17 mouse cellular contexts compared by ENCODE assay signal in the genomic region with DNA sequence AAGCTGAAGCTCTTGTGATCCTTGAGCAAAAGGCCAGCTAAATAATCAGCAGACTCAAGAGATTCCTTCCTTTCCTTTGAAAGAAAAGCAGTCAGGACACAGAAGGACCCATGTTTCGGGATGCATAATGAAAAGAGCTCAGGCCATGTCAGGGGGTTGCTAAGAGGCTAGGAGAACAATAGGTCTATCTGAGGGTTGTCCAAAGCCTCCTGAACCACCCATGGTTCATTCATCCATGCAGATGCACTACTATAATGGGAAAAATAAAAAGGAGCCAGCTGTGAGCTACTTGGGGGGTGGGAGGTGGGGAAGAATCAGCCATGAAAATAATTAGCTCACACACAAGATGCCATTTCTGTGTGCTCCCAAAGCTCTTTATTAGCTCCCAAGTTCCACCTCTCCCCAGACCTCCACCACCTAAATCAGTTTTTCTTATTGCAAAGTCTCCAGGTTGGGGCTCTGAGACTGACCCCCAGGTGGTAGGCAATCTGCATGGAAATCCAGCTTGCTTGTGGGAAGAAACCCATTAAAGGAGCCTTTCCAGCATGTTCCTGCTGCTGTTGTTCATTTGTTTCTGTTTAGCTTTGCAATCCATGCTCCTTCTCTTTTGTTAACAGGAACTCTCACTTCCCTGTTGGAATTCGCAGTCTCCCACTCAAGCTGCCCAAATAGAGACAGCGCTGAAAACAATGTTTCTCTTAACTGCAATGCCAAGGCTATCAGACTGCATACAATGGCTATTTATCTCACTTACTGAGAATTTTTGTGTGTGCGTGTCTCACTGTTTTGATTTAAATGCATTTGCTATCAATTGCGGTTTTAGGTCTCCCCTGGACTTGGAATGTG. TPM values are rescaled to one million over a fixed set of nuclear protein-coding genes. Genes with fewer than 3 reads are reported as not detected.
DNase-seq lines count a peak whose midpoint lies in the region; ATAC-seq and TF ChIP-seq lines count a peak whose summit lies in the region.
"Had no signal": no experiment of that assay in that cellular context is flagged by ENCODE, and none has a peak within 500 bp of the region (broad histone marks: within the 10 kb centered on the region; RNA-seq: fewer than 3 reads in every experiment).

No protein-coding gene starts in this region.

- H3K4me2 ChIP-seq in forebrain, embryonic 16.5 days (ENCODE audit: low read length): no peak overlapping the region
- H3K4me2 ChIP-seq in neural tube, embryonic 15.5 days: no peak overlapping the region
- H3K4me2 ChIP-seq: liver, embryonic 11.5 days had no signal

- peak; percentile 28; the same call in 1 of the 2 replicates for ATAC-seq in forebrain, embryonic 16.5 days
- 0 out of 2 replicates have a peak, but pooled peaks have one; percentile 38 for ATAC-seq in neural tube, embryonic 15.5 days (ENCODE audit: low FRiP score)
- ATAC-seq: CD4-positive, CD25-positive, alpha-beta regulatory T cell, adult 4 months had no signal

- H3K4me3 ChIP-seq in forebrain, embryonic 16.5 days (replicated peaks; ENCODE audit: low read length): no peak overlapping the region
- H3K4me3 ChIP-seq in midbrain, embryonic 10.5 days: no peak overlapping the region
- no peak overlapping the region for H3K4me3 ChIP-seq in neural tube, embryonic 15.5 days (replicated peaks)
- H3K4me3 ChIP-seq in thymus, adult 2 months (ENCODE audit: control insufficient read depth, insufficient read depth, low read length): no peak overlapping the region
- H3K4me3 ChIP-seq: myocyte had no signal

- peaks cover 9% of the 10 kb centered on the region for H3K4me1 ChIP-seq in forebrain, embryonic 16.5 days (replicated peaks; ENCODE audit: control insufficient read depth, insufficient read depth, low read length)
- peaks cover 33% of the 10 kb centered on the region for H3K4me1 ChIP-seq in midbrain, embryonic 10.5 days
- H3K4me1 ChIP-seq in neural tube, embryonic 15.5 days: peaks cover 9% of the 10 kb centered on the region
- H3K4me1 ChIP-seq in thymus, adult 2 months (replicated peaks; ENCODE audit: control insufficient read depth, insufficient read depth, low read length): no peaks in the 10 kb centered on the region

- H3K36me3 ChIP-seq in forebrain, embryonic 16.5 days (ENCODE audit: control insufficient read depth, insufficient read depth): no peaks in the 10 kb centered on the region
- no peaks in the 10 kb centered on the region for H3K36me3 ChIP-seq in midbrain, embryonic 10.5 days
- H3K36me3 ChIP-seq in neural tube, embryonic 15.5 days: no peaks in the 10 kb centered on the region
- H3K36me3 ChIP-seq in thymus, adult 2 months (ENCODE audit: control insufficient read depth, insufficient read depth, low read length): no peaks in the 10 kb centered on the region

- H3K9ac ChIP-seq in forebrain, embryonic 16.5 days (replicated peaks; ENCODE audit: low read depth, low read length): no peak overlapping the region
- no peak overlapping the region for H3K9ac ChIP-seq in neural tube, embryonic 15.5 days (replicated peaks)

- no peak for TF ChIP-seq POLR2A in thymus, adult 2 months (IDR thresholded peaks at IDR 0.05; ENCODE audit: control insufficient read depth, extremely low read depth, insufficient read depth, low read length, poor library complexity)

- H3K27me3 ChIP-seq in forebrain, embryonic 16.5 days (replicated peaks; ENCODE audit: control insufficient read depth, insufficient read depth, low read length): no peaks in the 10 kb centered on the region
- H3K27me3 ChIP-seq in midbrain, embryonic 10.5 days (ENCODE audit: low read depth, poor library complexity, severe bottlenecking): peaks cover 24% of the 10 kb centered on the region
- no peaks in the 10 kb centered on the region for H3K27me3 ChIP-seq in neural tube, embryonic 15.5 days (replicated peaks)
- H3K27me3 ChIP-seq in thymus, adult 2 months (ENCODE audit: control insufficient read depth, insufficient read depth, low read length): no peaks in the 10 kb centered on the region

- TF ChIP-seq CTCF in thymus, adult 2 months (IDR thresholded peaks at IDR 0.05; ENCODE audit: borderline replicate concordance, control insufficient read depth, extremely low read depth, insufficient read depth, low read length, poor library complexity): no peak

- H3K9me3 ChIP-seq in forebrain, embryonic 16.5 days (ENCODE audit: control insufficient read depth, low read length): no peaks in the 10 kb centered on the region
- no peaks in the 10 kb centered on the region for H3K9me3 ChIP-seq in midbrain, embryonic 10.5 days (replicated peaks)
- no peaks in the 10 kb centered on the region for H3K9me3 ChIP-seq in neural tube, embryonic 15.5 days (replicated peaks)

- peak; percentile 34 for DNase-seq in embryo, embryonic 11 days
- DNase-seq in midbrain, embryonic 10.5 days (ENCODE audit: low spot score): peak; percentile 48
- DNase-seq in layer of hippocampus, adult 11-12 months (ENCODE audit: low spot score): no peak
- DNase-seq in thymus, adult 2 months: no peak
- no peak for DNase-seq in frontal cortex, postnatal 14 days (ENCODE audit: low spot score in 2 of 2)
- DNase-seq in layer of hippocampus, adult 9-11 months: no peak
- DNase-seq: adrenal gland, postnatal 10 days; cerebellum, adult 11-12 months; kidney, postnatal 10 days; right cerebral cortex, postnatal 4 days; thymus, postnatal 36 days had no signal

- no peak overlapping the region for H3K27ac ChIP-seq in forebrain, embryonic 16.5 days (ENCODE audit: low read length)
- peak overlapping the region; percentile 76 for H3K27ac ChIP-seq in midbrain, embryonic 10.5 days (replicated peaks)
- H3K27ac ChIP-seq in neural tube, embryonic 15.5 days (replicated peaks): peak overlapping the region; percentile 29; the same call in 1 of the 2 replicates
- no peak overlapping the region for H3K27ac ChIP-seq in thymus, adult 2 months (ENCODE audit: control insufficient read depth, insufficient read depth, low read length)

- 7% methylated on average over 5 of the region's 5 CpGs for WGBS in forebrain, embryonic 16.5 days
- 18% methylated on average over 5 of the region's 5 CpGs for WGBS in midbrain, embryonic 10.5 days
- WGBS in neural tube, embryonic 15.5 days: 14% methylated on average over 5 of the region's 5 CpGs
- 85% methylated on average over 5 of the region's 5 CpGs for WGBS in thymus, adult 2 months

RNA-seq across cellular contexts. Expression of a gene that starts 30.7 kb away (rescaled TPM):
- 21.2 and 24.6 TPM in 2 replicates for polyA plus RNA-seq in forebrain, embryonic 16.5 days (2015; fragmentation: Nextera tagmentation; extraction: Ambion mirVana)
- 24.1 and 26.6 TPM in 2 replicates for polyA plus RNA-seq in midbrain, embryonic 10.5 days (2016; fragmentation: Nextera tagmentation; extraction: Ambion mirVana)
- 37.2 and 42.8 TPM in 2 replicates for polyA plus RNA-seq in neural tube, embryonic 15.5 days (2015; fragmentation: Nextera tagmentation; extraction: Ambion mirVana)
- polyA plus RNA-seq in thymus, adult 2 months (2012; rRNA removed): not detected in 2 replicates
- polyA plus RNA-seq: gonadal fat pad, adult 2 months had no signal

RNA-seq across cellular contexts. Expression of a gene that starts 36.3 kb away (rescaled TPM):
- polyA plus RNA-seq in forebrain, embryonic 16.5 days (2015; fragmentation: Nextera tagmentation; extraction: Ambion mirVana): 12.4 and 12.6 TPM in 2 replicates
- polyA plus RNA-seq in midbrain, embryonic 10.5 days (2016; fragmentation: Nextera tagmentation; extraction: Ambion mirVana): 9.8 and 10.7 TPM in 2 replicates
- 11.0 and 12.1 TPM in 2 replicates for polyA plus RNA-seq in neural tube, embryonic 15.5 days (2015; fragmentation: Nextera tagmentation; extraction: Ambion mirVana)
- 1.0 and 1.4 TPM in 2 replicates for polyA plus RNA-seq in thymus, adult 2 months (2012; rRNA removed)

RNA-seq across cellular contexts. Expression of a gene that starts 36.4 kb away (rescaled TPM):
- 22.3 and 23.3 TPM in 2 replicates for polyA plus RNA-seq in forebrain, embryonic 16.5 days (2015; fragmentation: Nextera tagmentation; extraction: Ambion mirVana)
- 25.8 and 30.3 TPM in 2 replicates for polyA plus RNA-seq in midbrain, embryonic 10.5 days (2016; fragmentation: Nextera tagmentation; extraction: Ambion mirVana)
- polyA plus RNA-seq in neural tube, embryonic 15.5 days (2015; fragmentation: Nextera tagmentation; extraction: Ambion mirVana): 23.4 and 24.0 TPM in 2 replicates
- polyA plus RNA-seq in thymus, adult 2 months (2012; rRNA removed): 7.5 and 8.0 TPM in 2 replicates

RNA-seq across cellular contexts. Expression of a gene that starts 36.4 kb away (rescaled TPM):
- polyA plus RNA-seq in forebrain, embryonic 16.5 days (2015; fragmentation: Nextera tagmentation; extraction: Ambion mirVana): 13.3 and 16.9 TPM in 2 replicates
- polyA plus RNA-seq in midbrain, embryonic 10.5 days (2016; fragmentation: Nextera tagmentation; extraction: Ambion mirVana): 14.0 and 16.4 TPM in 2 replicates
- 13.8 and 15.1 TPM in 2 replicates for polyA plus RNA-seq in neural tube, embryonic 15.5 days (2015; fragmentation: Nextera tagmentation; extraction: Ambion mirVana)
- 3.8 and 4.6 TPM in 2 replicates for polyA plus RNA-seq in thymus, adult 2 months (2012; rRNA removed)

Comparison
In these comparisons a context has a peak if more than half of its experiments do, and no peak if none do; other contexts are left out.
1. DNase-seq: peak in embryo, embryonic 11 days (single experiment) and midbrain, embryonic 10.5 days (single experiment); none in layer of hippocampus, adult 11-12 months (single experiment), thymus, adult 2 months (single experiment), frontal cortex, postnatal 14 days (0 of 2) and layer of hippocampus, adult 9-11 months (single experiment).
2. H3K27ac ChIP-seq: peak in midbrain, embryonic 10.5 days (single experiment) and neural tube, embryonic 15.5 days (single experiment); none in forebrain, embryonic 16.5 days (single experiment) and thymus, adult 2 months (single experiment).
3. RNA of a gene that starts 30.7 kb away (polyA plus RNA-seq): 37.2 to 42.8 TPM in neural tube, embryonic 15.5 days, 24.1 to 26.6 TPM in midbrain, embryonic 10.5 days and 21.2 to 24.6 TPM in forebrain, embryonic 16.5 days; not detected in thymus, adult 2 months; every median in the first group is over 10 times any median in the second.